Mouse (Mus musculus) forebrain, embryonic 16.5 days (tissue): ENCODE data around the gene Zfp362. TPM values are rescaled to one million over a fixed set of nuclear protein-coding genes. Genes with fewer than 3 reads are reported as not detected.
A peak's percentile ranks its signal among the peaks of the same experiment; 100 is the strongest.

ENCODE experiments used
- ATAC-seq: fragments of 200-750 bp; cut with Nextera tagmentation; 2 replicates; pipeline ENCODE4 v1.8.0; 2017; ENCODE audit warnings: mild to moderate bottlenecking, moderate library complexity
- H3K27ac ChIP-seq: fragments of 300-500 bp; sonication (generic); 2 replicates; pipeline ENCODE4 v1.5.1; 2014; ENCODE audit warnings: low read length, control low read depth
- H3K27me3 ChIP-seq: fragments of 300-500 bp; sonication (generic); replicated peaks from 2 replicates; pipeline ENCODE4 v1.6.1; 2014; ENCODE audit warnings: low read length; ENCODE audit not compliant: control insufficient read depth, insufficient read depth
- H3K36me3 ChIP-seq: fragments of 300-500 bp; sonication (generic); 2 replicates; pipeline ENCODE4 v1.6.1; 2014; ENCODE audit not compliant: control insufficient read depth, insufficient read depth
- H3K4me1 ChIP-seq: fragments of 300-500 bp; sonication (generic); replicated peaks from 2 replicates; pipeline ENCODE4 v1.6.1; 2014; ENCODE audit warnings: low read length; ENCODE audit not compliant: control insufficient read depth, insufficient read depth
- H3K4me2 ChIP-seq: fragments of 300-500 bp; sonication (generic); 2 replicates; pipeline ENCODE4 v1.6.1; 2014; ENCODE audit warnings: mild to moderate bottlenecking, low read length, control low read depth
- H3K4me3 ChIP-seq: fragments of 300-500 bp; sonication (generic); replicated peaks from 2 replicates; pipeline ENCODE4 v1.5.1; 2014; ENCODE audit warnings: mild to moderate bottlenecking, low read length, control low read depth
- H3K9ac ChIP-seq: fragments of 300-500 bp; sonication (generic); replicated peaks from 2 replicates; pipeline ENCODE4 v1.6.1; 2014; ENCODE audit warnings: low read depth, low read length, control low read depth
- H3K9me3 ChIP-seq: fragments of 300-500 bp; sonication (generic); 2 replicates; pipeline ENCODE4 v1.6.1; 2016; ENCODE audit warnings: low read length; ENCODE audit not compliant: control insufficient read depth
- WGBS: fragments of 180-500 bp; shearing (Covaris S2); extraction: QIAGEN DNeasy Blood & Tissue Kit; methylation state at CpG from one replicate; pipeline ENCODE4 v1.1.7; 2014; 5-methylcytosine and 5-hydroxymethylcytosine counted together
- polyA plus RNA-seq: library from polyadenylated mRNA; unstranded; fragments of >200 nt; fragmentation: Nextera tagmentation; extraction: Ambion mirVana; gene quantifications from 2 replicates; pipeline ENCODE4 v1.2.1, GENCODE M21; 2015

Gene Zfp362
- polyA plus RNA-seq, 1 experiment from 2014 or later: 45.2 TPM

DNA sequence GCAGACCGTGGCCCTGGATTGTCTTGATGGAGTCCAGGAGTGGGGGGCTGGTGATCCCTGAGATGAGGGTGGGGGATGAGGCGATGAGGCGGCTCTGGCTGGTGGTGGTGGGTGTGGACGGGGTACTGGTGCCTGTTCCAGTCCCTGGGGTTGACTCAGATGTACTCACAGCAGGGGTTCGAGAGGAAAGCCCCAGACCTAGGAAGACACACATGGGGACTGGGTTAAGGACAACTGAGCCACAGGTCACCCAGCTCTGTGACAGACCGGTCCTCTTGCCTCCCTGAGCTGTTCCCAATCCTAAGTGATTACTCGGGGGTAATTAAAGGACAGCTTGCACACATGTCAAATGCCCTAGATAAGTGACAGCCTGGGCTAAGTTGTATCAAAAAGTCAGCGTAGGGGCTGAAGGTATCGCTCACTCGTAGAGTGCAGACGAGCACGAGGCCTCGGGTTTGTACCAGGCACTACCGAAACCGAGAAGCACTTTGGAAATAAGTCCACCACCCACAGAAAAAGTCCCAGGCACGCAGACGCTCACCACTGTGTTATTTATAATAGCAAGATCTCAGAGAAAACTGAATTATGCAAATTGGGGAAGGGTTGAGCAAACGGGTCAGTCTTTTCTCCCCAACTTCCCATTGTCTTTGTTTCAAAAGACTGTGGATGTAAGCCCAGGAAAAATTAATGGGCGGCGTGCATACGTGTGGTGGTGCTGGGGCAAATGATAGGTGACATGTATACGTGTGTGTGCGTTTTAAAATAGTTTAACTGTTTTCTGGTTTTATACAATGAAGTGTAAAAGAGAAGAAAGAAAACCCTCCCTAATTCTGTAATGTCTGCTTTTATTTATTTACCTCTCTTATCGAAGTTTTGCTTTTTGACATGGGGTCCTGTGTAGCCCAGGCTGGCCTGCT is 18.6 kb downstream of the Zfp362 start:
- no peak overlapping the region for H3K27ac ChIP-seq
- no peaks in the 10 kb centered on the region for H3K9me3 ChIP-seq
- H3K4me3 ChIP-seq: no peak overlapping the region
- no peak overlapping the region for H3K9ac ChIP-seq
- no peak for ATAC-seq
- no peak overlapping the region for H3K4me2 ChIP-seq
- WGBS: 74% methylated on average over 24 of the region's 24 CpGs
- H3K27me3 ChIP-seq: no peaks in the 10 kb centered on the region
- H3K4me1 ChIP-seq: no peaks in the 10 kb centered on the region
- peaks cover 31% of the 10 kb centered on the region for H3K36me3 ChIP-seq

DNA sequence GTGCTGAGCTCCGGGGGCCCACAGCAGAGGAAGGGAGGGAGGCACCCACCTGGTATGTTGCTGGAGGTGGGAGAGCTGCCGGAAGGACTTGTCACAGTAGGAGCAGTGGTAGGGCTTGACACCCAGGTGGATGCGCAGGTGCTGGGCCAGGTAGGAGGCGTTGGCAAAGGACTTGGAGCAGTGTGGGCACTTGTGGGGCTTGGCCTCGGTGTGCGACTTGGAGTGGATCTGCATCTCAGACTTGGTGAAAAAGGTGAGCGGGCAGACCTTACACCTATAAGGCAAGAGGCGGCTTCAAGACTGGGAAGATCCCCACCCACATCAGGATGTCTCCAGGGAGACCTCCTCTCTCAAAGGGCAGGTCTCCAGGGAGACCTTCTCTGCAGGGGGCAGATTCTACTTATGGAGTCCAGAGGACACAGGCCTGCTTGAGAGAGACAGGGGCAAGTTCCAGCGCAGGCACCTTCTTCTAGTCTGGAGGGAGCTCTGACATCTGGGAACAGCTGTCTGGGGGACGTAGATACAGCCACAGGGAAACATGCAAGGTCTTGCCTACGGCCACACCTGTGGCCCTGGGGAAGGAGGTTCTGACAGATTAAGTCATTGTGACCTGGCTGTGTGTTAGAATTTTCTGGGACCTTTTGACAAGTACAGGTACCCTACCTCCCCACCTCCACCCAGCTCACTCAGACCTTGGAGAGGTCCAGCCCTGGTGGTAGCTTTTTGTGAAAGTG is 19.8 kb downstream of the Zfp362 start:
- no peaks in the 10 kb centered on the region for H3K27me3 ChIP-seq
- no peaks in the 10 kb centered on the region for H3K9me3 ChIP-seq
- no peak overlapping the region for H3K27ac ChIP-seq
- H3K36me3 ChIP-seq: peaks cover 34% of the 10 kb centered on the region
- no peak for ATAC-seq
- H3K4me1 ChIP-seq: no peaks in the 10 kb centered on the region
- H3K4me2 ChIP-seq: no peak overlapping the region
- 94% methylated on average over 11 of the region's 11 CpGs for WGBS
- H3K9ac ChIP-seq: no peak overlapping the region
- no peak overlapping the region for H3K4me3 ChIP-seq

- Histone ChIP-seq H3K9ac (no peak overlapping the region), H3K36me3 (peaks cover 37% of the 10 kb centered on the region), H3K27ac (no peak overlapping the region), H3K4me2 (no peak overlapping the region), H3K4me1 (no peaks in the 10 kb centered on the region), H3K27me3 (no peaks in the 10 kb centered on the region), H3K4me3 (no peak overlapping the region), H3K9me3 (no peaks in the 10 kb centered on the region)
- ATAC-seq: no peak
- 93% methylated on average over 15 of the region's 15 CpGs for WGBS
Measured at GRCm38 (mm10) chr4:128784950-128785631, 20.8 kb downstream of the Zfp362 start.

- H3K27me3 ChIP-seq: no peaks in the 10 kb centered on the region
- no peaks in the 10 kb centered on the region for H3K4me1 ChIP-seq
- H3K9ac ChIP-seq: no peak overlapping the region
- H3K27ac ChIP-seq: no peak overlapping the region
- no peak overlapping the region for H3K4me3 ChIP-seq
- ATAC-seq: no peak
- H3K9me3 ChIP-seq: no peaks in the 10 kb centered on the region
- 80% methylated on average over 4 of the region's 4 CpGs for WGBS
- no peak overlapping the region for H3K4me2 ChIP-seq
- H3K36me3 ChIP-seq: peaks cover 43% of the 10 kb centered on the region
Measured at GRCm38 (mm10) chr4:128782645-128783044, 23.2 kb downstream of the Zfp362 start.

DNA sequence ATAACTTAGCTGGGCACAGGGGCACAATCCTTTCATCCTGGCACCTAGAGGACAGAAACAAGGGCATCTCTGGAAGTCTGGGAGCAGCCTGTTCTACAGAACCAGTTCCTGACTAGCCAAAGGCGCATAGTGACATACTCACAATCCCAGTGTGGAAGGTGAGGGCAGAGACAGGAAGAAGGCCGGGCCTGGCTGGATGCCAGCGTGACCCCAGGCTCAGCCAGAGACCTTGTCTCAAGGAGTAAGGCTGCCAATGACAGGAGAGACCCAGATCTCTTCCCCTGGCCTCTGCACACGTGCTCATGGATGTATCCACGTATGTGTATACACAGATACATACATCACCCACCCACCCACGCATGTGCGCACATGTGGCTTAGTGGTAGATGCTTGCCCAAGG is 23.8 kb downstream of the Zfp362 start:
- Histone ChIP-seq H3K27me3 (no peaks in the 10 kb centered on the region), H3K9ac (no peak overlapping the region)

DNA sequence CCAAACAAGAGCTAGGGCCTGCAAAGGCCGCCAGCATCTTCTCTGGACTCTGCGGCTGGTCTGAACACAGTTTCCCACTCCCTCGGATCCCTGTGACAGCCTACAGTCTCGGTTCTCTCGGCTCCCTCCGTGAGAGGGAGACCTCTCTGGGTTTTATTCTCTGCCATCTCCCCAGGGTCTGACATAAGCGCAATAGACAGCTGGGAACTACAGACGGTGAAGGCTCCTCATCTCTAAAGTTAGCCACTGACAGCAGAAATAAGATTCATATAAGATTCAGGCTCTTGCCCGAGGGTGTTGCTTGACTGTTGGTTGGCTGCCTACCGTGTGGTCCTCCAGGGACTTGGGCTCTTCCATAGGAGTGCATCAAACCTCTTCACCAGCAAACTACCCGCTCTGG is 28.3 kb downstream of the Zfp362 start:
- H3K4me1 ChIP-seq: no peaks in the 10 kb centered on the region
- no peak overlapping the region for H3K27ac ChIP-seq
- H3K4me3 ChIP-seq: no peak overlapping the region
- H3K36me3 ChIP-seq: peaks cover 37% of the 10 kb centered on the region
- H3K9ac ChIP-seq: no peak overlapping the region
- no peak for ATAC-seq
- no peak overlapping the region for H3K4me2 ChIP-seq
- no peaks in the 10 kb centered on the region for H3K27me3 ChIP-seq
- no peaks in the 10 kb centered on the region for H3K9me3 ChIP-seq
- WGBS: 81% methylated on average over 11 of the region's 11 CpGs

More for the DNA sequence above, 23.8 kb downstream of the Zfp362 start:
- no peak for ATAC-seq
- H3K36me3 ChIP-seq: peaks cover 46% of the 10 kb centered on the region
- H3K4me1 ChIP-seq: no peaks in the 10 kb centered on the region
- H3K9me3 ChIP-seq: no peaks in the 10 kb centered on the region
- no peak overlapping the region for H3K4me3 ChIP-seq
- no peak overlapping the region for H3K27ac ChIP-seq
- 91% methylated on average over 7 of the region's 7 CpGs for WGBS
- no peak overlapping the region for H3K4me2 ChIP-seq

GRCm38 (mm10) chr4:128776568-128777289 is 29.1 kb downstream of the Zfp362 start:
- peak; percentile 64 for ATAC-seq
- H3K4me3 ChIP-seq: no peak overlapping the region
- no peak overlapping the region for H3K4me2 ChIP-seq
- H3K27ac ChIP-seq: no peak overlapping the region
- H3K36me3 ChIP-seq: peaks cover 33% of the 10 kb centered on the region
- no peaks in the 10 kb centered on the region for H3K9me3 ChIP-seq
- WGBS: 36% methylated on average over 20 of the region's 20 CpGs
- no peaks in the 10 kb centered on the region for H3K4me1 ChIP-seq
- no peak overlapping the region for H3K9ac ChIP-seq
- H3K27me3 ChIP-seq: no peaks in the 10 kb centered on the region

DNA sequence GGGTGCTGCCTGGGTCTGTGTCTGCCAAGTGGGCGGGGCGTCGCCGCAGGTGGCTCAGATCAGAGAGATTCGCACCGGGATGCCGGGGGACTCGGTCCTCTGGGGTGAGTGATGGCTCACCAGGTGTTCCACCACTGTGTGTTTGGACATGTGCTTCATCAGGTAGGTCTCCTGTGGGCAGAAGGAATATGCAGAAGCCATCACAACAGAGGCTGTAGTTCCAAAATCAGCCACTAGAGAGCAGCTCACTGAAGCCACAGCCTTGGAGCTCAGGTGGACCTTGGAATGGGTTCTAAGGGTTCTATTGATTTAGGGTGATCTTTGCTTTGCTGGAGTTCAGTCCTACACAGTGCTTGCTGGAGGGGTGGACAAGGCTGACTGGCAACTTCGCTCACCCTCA is 31.4 kb downstream of the Zfp362 start:
- H3K27me3 ChIP-seq: no peaks in the 10 kb centered on the region
- H3K4me3 ChIP-seq: no peak overlapping the region
- no peaks in the 10 kb centered on the region for H3K9me3 ChIP-seq
- H3K4me1 ChIP-seq: no peaks in the 10 kb centered on the region
- no peak overlapping the region for H3K4me2 ChIP-seq
- ATAC-seq: no peak
- 93% methylated on average over 9 of the region's 9 CpGs for WGBS
- H3K9ac ChIP-seq: no peak overlapping the region
- H3K27ac ChIP-seq: no peak overlapping the region
- peaks cover 27% of the 10 kb centered on the region for H3K36me3 ChIP-seq
